Mouse (Mus musculus): ENCODE data around the gene Camkmt.
A peak's percentile ranks its signal among the peaks of the same experiment; 100 is the strongest.

The Camkmt gene

GRCm38 (mm10) chr17:85309046-85309445, 218.7 kb downstream of the Camkmt start:
- no peak for DNase-seq

DNA sequence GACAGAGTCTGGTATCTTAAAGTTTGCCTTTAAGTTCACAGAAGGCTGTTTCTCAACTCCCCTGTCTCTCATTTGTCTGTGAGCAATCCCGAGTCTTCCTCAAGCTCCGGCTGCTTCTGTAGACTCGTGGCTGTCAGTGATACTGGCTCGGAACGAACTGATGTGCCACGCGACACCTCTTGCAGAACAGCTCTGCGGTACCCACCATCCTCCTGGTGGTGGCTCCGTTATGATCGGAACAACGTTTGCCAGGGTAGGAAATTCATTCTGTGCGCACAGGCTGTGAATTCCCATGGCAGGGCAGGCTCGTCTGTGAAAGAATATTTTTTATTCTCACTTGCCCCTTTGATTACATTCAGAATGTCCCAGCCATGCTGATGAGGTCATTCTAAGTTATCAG, 221.0 kb downstream of the Camkmt start:
- DNase-seq = no peak

- DNase-seq = no peak
Observed at GRCm38 (mm10) chr17:85318401-85318800, 228.0 kb downstream of the Camkmt start.

GRCm38 (mm10) chr17:85319779-85320300, 229.5 kb downstream of the Camkmt start:
- DNase-seq = no peak

DNA sequence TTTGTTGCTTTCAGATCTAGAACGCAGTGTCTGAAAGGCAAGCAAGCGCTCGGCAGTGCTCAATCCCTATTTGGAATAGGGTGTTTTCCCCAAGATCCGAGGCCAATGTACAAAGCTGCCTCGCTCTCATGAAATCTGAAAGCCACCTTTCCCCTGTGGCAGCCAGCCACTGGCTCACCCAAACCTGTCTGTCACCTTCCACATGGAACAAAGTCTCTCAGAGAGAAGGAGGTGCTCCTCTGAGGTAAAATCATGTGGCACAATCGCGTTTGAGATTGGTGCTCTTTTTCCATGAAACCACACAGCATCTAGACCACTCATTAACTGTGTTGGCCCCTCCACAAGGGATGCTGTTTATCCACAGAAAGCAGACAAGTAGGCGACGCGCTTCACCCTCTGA, 238.5 kb downstream of the Camkmt start:
- DNase-seq = no peak

- DNase-seq = no peak
Observed at GRCm38 (mm10) chr17:85335464-85335863, 245.1 kb downstream of the Camkmt start.

DNA sequence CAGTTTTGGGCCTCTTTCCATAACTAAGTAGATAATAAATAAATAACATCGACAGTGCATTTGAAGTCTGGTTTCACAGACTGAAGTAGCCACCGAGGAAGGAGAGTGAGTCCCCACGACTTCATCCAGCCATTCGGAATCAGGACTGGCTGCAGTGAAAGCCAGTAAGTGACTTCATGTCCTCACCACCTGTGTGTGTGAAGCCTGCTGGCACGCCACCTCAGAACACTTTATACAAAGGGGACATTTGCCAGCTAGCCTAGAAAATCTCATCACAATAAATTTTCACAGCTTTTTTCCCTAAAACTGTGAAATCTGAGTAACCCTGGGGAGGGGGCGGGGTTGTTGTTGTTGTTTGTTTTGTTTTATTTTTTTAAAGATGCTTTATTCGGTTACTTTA, 247.3 kb downstream of the Camkmt start:
- no peak for DNase-seq

DNA sequence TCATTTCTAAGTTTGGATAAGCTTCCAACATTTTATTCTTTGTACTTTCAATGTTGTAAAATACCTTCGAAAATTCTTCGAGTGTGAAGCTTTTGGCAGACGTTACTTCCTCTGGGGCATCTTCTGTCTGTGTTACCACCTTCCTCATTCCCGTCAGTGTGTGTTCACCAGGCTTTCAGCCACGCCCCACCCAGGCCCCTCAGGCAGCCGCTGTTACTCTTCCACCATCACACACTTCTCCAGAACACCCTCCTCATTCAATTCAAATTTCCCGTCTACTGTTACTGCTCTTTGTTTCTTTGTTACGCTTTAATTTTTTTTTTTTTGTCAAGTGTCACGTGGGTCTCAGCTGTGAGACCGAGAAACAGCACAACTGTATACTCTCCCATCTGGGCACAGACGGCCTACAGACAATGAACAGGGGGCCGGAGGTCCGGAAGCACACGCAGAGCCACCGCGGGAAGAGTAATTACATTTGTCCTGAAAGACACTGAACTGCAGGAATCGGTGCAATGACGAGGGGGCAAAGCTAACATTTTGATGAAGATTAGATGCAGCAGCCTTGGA, 250.9 kb downstream of the Camkmt start:
- DNase-seq = no peak

DNA sequence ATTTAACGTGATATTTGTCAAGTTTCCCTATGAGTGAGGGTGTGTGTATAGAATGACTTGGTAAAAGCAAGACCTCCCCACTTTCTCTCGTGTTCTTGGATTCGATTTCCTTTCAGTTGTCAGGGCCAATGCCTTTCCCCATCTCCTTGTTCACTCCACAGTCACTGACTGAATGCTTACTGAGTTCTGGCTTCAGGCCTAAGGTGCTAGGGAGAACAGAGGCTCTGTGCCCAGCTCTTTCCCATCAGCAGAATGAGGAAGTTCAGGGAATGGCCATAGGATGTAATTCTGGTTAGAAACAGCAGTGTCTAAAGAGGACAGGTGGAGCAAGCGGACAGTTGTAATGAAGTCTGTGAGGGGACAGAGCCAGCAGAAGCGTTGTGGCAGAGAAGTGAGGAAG, 252.1 kb downstream of the Camkmt start:
- DNase-seq = no peak

DNA sequence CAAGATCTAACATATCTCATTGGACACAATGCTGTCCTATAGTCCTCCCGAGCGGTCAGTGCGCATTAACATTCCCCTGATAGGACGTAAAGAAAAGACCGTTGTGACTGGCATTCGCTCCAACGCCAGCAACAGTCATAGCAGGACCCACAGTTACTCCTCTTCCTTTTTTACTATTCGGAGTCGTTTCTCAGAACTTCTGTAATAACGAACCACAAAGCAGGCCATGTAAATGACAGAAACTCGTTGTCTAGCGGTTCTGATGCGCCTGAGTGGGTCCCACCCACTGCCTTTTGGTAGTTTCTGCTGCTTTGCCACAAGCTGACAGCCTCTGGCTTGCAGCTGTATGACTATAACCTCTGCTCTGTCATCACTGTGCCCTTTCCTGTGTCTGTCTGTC, 253.1 kb downstream of the Camkmt start:
- DNase-seq = no peak

DNA sequence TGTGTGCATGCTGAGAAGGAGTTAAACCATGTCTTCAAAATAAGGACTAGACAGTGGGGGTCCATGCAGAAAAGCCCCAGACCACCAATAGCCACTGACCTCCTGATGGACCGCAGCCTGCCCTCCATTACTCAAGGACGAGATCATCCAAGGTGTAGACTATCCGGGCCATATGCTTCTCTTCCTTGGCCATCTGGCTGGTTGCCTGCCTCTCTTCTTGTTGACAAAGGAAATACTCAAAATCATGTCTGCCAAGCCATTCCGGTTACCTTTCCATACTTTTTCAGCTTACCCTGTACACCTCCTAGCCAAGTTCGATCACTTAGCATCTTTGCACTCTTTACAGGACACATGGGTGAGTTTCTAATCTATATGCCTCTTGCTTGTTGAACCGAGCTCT, 256.3 kb downstream of the Camkmt start:
- DNase-seq = no peak

- no peak for DNase-seq
Observed at GRCm38 (mm10) chr17:85349331-85349935, 259.1 kb downstream of the Camkmt start.

GRCm38 (mm10) chr17:85351301-85351700, 260.9 kb downstream of the Camkmt start:
- no peak for DNase-seq

DNA sequence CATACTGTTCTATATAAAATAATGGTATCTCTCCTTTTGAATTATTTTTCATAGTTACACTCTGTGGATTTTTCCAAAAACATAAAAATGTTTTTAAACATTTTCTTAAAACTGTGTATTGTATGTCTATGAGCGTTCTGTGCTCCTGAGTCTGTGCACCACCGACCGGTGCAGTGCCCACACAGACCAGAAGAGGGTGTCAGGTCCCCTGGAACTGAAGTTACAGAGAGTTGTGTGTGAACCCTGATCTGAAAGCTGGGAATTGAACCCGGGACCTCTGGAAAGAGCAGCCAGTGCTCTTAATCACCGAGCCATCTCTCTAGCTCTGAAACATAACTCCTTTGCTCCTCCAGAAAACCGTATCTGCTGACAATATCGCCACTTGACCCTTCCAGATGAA, 262.4 kb downstream of the Camkmt start:
- no peak for DNase-seq

DNA sequence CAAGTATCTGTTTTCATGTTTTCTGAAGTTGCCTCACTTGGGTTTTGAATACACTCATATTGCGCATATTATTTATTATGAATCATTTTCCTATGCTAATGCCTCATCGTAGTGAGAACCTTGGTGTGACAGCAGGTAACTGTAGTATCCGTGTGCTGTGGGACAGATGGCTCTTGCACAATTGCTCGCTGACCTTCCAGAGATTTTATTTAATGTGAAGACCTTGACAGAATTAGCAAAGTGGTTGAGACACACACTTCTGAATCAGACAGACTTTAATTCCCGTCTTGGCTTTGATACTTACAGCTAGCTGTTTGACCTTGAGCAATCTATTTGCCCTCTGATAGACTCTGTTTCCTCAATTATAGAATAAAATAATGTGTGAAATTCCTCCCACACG, 262.8 kb downstream of the Camkmt start:
- DNase-seq = no peak

DNA sequence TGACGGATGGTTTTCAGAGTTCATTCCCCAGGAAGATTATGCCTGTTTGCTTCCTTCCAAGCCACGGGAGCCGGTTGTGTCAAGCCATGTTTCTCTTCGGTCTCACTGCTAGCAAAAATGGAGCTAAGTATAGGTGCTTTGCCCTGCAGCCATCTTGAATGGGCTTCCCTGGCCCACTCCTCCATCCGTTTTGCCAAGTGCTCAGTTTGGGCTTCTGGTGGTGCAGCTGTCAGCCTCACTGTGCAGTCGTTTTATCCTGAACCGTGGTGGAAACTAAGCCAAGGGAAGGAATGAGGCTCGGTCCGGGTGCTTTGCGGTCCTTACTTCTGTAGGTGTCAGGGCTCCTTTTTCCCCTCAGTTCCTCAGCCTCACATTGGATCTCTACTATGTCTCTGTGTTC, 263.3 kb downstream of the Camkmt start:
- no peak for DNase-seq

DNA sequence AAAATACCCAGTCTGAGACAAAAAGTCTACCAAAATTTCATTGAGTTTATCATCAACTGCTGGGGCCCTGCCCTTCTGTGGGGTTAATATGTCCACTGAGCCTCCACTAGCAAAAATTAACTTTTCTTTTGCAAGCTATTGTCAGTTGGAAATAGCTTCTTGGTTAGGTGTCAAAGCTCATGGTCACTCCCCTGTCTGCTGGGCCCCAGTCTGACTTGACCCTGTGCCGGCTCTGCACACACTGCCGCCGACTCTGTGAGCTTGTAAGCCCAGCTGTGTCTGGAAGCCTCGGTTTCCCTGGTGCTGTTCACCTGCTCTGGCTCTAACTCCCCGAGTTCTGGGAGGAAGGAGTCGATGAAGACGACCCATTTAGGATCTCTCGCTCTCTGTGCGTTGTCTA, 265.0 kb downstream of the Camkmt start:
- no peak for DNase-seq

- no peak for DNase-seq
Observed at GRCm38 (mm10) chr17:85361006-85361405, 270.7 kb downstream of the Camkmt start.

GRCm38 (mm10) chr17:85367319-85367718, 277.0 kb downstream of the Camkmt start:
- DNase-seq = no peak

GRCm38 (mm10) chr17:85368776-85369175, 278.4 kb downstream of the Camkmt start:
- no peak for DNase-seq

- DNase-seq = peak in 1 of 2 experiments; percentile 2
Observed at GRCm38 (mm10) chr17:85372076-85372475, 281.7 kb downstream of the Camkmt start.

DNA sequence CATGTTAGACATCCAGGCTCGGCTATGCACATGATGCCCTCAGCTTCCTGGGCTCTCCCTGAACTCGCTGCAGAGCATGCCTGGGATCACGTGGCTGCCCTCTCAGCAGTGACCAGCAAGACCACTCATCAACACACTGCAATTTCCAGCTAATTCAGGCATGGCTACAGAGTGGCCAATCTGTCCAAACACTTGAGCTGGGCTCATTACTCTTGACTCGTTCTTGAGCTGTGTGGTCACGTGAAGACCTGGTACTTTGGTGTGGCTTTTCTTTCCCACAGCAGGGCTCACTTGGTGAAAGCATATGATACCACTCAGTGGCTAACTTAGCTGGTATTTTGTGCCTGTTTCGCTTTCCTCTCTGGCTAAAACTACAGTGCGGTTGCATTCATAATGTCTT, 282.2 kb downstream of the Camkmt start:
- DNase-seq = peak; percentile 11 to 38

DNA sequence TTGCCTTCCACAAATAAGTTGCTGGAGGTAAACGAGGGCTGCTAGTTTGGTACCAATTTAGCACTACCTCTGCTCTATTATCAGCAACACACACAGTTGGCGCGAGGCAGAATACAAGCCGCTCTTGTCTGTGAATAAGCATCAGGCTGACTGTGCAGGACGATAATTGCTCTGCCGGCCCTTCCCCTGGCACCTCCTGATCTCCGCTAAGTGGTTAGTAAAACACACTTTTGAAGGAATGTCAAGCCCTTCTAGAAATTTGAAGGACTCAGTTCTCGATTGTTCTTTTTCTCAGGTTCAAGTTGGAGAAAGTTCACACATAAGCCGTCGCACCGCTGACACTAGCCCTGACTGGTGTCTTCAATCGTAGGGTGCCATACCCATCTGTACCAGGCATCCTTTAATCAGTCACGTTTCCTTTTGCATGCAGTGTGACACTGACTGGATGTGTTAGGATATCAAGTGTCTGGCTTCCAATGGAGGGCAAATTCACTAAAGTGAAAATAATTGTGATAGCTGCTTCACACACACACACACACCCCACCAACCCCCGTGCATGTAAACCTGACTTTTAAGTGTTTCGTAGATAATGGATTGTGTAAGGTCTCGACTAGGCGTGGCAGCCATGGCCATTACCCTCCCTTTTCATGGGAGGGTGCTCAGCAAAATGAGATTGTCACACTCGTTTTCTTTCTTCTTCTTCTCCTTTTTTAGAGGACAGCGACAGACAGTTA, 283.9 kb downstream of the Camkmt start:
- no peak for DNase-seq

GRCm38 (mm10) chr17:85374834-85375176, 284.5 kb downstream of the Camkmt start:
- no peak for DNase-seq
